Mouse (Mus musculus): ENCODE data around the gene Itgb6. TPM values are rescaled to one million over a fixed set of nuclear protein-coding genes. Genes with fewer than 3 reads are reported as not detected.

The Itgb6 gene
- polyA plus RNA-seq, 1 experiment, result not detected

- TF ChIP-seq CTCF (IDR thresholded peaks at IDR 0.05; ENCODE audit: insufficient read depth, low read depth, low read length) (no peak), POLR2A (IDR thresholded peaks at IDR 0.05; ENCODE audit: insufficient read depth, low read depth, low read length) (no peak)
- Histone ChIP-seq H3K27ac (ENCODE audit: insufficient read depth, low read depth, low read length) (no peak overlapping the region), H3K4me1 (ENCODE audit: control insufficient read depth, insufficient read depth, low read length) (peaks cover 10% of the 10 kb centered on the region), H3K4me3 (ENCODE audit: insufficient read depth, low read depth, low read length) (no peak overlapping the region)
- 88% methylated on average over 2 of the region's 2 CpGs for WGBS
Measured at GRCm38 (mm10) chr2:60551673-60552072, 170.8 kb downstream of the Itgb6 start.

DNA sequence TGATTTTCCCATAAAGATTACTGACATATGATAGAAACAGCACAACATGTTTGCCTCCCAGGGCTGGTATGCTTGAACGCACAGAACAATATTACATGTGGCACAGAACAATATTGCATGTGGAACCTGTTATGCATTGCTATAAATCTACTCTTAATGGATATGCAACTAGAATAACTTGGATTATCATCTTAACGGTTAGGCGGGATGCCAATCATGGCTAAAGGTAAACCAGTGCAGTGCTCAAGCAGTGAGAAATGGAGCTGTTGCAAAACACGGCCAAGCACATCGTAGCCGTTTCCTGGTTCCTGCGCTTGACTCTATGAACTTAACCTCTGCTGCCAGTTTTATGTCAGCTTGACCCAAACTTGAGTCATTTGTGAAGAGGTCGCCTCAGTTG lies 171.9 kb downstream of the Itgb6 start:
- TF ChIP-seq POLR2A (IDR thresholded peaks at IDR 0.05; ENCODE audit: insufficient read depth, low read depth, low read length) (no peak), CTCF (IDR thresholded peaks at IDR 0.05; ENCODE audit: insufficient read depth, low read depth, low read length) (no peak)
- no peak overlapping the region for H3K4me3 ChIP-seq (ENCODE audit: insufficient read depth, low read depth, low read length)
- no peak overlapping the region for H3K27ac ChIP-seq (ENCODE audit: insufficient read depth, low read depth, low read length)
- WGBS, result 98% methylated on average over 8 of the region's 8 CpGs
- H3K4me1 ChIP-seq (ENCODE audit: control insufficient read depth, insufficient read depth, low read length), result peaks cover 10% of the 10 kb centered on the region

- 97% methylated on average over 2 of the region's 2 CpGs for WGBS
- Histone ChIP-seq H3K4me1 (ENCODE audit: control insufficient read depth, insufficient read depth, low read length) (peaks cover 10% of the 10 kb centered on the region), H3K4me3 (ENCODE audit: insufficient read depth, low read depth, low read length) (no peak overlapping the region), H3K27ac (ENCODE audit: insufficient read depth, low read depth, low read length) (no peak overlapping the region)
- TF ChIP-seq CTCF (IDR thresholded peaks at IDR 0.05; ENCODE audit: insufficient read depth, low read depth, low read length) (no peak), POLR2A (IDR thresholded peaks at IDR 0.05; ENCODE audit: insufficient read depth, low read depth, low read length) (no peak)
Measured at GRCm38 (mm10) chr2:60549851-60550250, 172.6 kb downstream of the Itgb6 start.

Other genes with a start within 250 kb of the Itgb6 start
- gene Pla2r1, start 169.3 kb downstream of the Itgb6 start, polyA plus RNA-seq (2012; ENCODE audit: insufficient read depth, insufficient read length, low replicate concordance, missing spikeins), result not detected in 2 replicates
- not detected in 2 replicates for gene Rbms1, start 240.5 kb upstream of the Itgb6 start, polyA plus RNA-seq (2012; ENCODE audit: insufficient read depth, insufficient read length, low replicate concordance, missing spikeins)

All from olfactory bulb, adult 2 months (tissue).